Mouse (Mus musculus) naive thymus-derived CD4-positive, alpha-beta T cell, adult 2 months (primary cell): Measurements from ENCODE around the gene Olfr605.
"Not testable (repeated sequence)": the region's sequence is repeated elsewhere in the genome, so short reads cannot be mapped to it uniquely, and the experiment has no call there.

Experiments
- DNase-seq: peaks from one replicate; pipeline ENCODE4 v3.0.0-alpha.2; 2011; ENCODE audit warnings: low read depth

Gene Olfr605

GRCm38 (mm10) chr7:103445339-103445738, at the start of gene Olfr605:
Gene Olfr605 (minus strand): TSS chr7:103445439.
- DNase-seq = no peak

- not testable (repeated sequence) for DNase-seq
Measured at GRCm38 (mm10) chr7:103477106-103477505, 31.9 kb upstream of the Olfr605 start.

DNA sequence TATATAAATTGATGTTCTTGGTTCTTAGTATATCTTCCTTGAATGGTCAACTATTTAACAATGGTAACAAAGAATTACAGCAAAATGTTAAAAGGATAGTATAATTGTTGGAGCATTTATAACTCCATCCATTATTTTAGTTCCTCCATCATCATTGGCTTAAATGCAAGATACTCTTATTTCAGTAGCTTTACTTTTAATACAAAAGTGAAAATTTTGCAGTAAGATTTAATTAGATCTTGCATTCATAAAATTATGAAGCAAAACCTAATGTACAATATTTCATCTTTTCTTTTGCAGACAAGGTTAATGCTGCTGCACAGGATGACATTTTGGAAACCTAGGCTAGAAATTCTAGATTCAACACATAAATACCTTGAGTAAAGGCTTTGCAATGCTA, 24.3 kb upstream of the Olfr605 start, which contains the start of gene Olfr608:
Olfr608 (plus strand) TSS at position 301 of the 400 bp plus-strand sequence.
- no peak for DNase-seq

DNA sequence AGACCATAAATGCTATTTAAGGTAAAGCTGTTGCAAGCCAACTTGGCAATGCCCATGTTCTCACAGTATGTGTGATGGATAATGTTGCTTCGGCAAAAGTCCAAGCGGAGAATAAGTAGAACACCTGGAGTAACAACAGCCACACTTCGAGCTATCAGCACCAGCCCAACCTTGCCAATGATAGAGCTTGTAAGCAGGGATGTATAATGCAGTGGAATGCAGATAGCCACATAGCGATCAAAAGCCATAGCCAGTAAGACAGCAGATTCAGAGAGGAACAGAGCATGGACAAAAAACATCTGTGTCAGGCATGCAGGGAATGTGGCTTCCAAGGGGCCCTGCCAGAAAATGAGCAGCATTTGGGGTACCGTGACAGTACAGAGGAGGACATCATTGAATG, 15.4 kb upstream of the Olfr605 start:
- no peak for DNase-seq

DNA sequence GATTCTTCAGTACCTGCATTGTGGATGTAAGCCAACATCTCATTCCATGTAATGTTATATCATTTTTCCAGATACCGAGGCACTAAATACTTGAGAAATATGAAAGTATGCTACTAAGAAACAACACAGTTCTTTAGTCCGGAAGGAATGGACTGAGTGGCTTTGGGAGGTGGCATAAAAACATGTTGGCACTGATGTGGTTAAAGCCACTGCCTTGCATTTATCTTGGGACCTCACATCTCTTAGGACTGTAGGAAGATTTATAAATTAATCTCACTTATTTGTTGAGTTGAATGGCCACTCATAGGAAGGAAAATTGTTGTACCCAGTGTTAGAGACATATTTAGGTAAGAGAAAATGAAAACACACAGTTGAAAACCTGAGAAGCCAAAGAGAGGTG, 3.5 kb upstream of the Olfr605 start, which contains the start of gene Olfr606:
Olfr606 (plus strand) TSS at position 301 of the 400 bp plus-strand sequence.
- no peak for DNase-seq

GRCm38 (mm10) chr7:103414772-103415171, 30.5 kb downstream of the Olfr605 start, which contains the start of gene Usp17lc:
Gene Usp17lc (plus strand): TSS chr7:103415072.
- not testable (repeated sequence) for DNase-seq

DNA sequence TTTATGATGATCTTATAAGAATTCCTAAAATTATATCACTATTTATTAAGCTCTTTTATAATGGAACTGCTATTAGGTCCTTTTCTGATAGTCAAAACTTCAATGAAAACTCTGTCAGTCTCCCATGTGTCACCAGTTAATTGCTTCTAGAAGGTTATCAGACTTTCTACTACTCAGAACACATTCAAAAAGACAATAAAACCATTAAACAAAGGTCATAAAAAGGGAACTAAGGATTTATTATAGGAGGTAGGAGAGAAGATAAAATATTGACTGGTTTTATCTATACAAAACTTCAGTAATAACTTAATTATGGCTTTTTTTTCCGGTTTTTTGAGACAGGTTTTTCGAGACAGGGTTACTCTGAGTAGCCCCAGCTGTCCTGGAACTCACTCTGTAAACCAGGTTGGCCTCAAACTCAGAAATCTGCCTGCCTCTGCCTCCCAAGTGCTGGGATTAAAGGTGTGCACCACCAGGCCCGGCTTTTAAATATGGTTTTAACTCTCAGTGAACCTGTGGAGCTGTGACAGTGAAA, 38.7 kb downstream of the Olfr605 start:
- DNase-seq = not testable (repeated sequence)

GRCm38 (mm10) chr7:103398981-103399380, 46.3 kb downstream of the Olfr605 start:
- DNase-seq = no peak

DNA sequence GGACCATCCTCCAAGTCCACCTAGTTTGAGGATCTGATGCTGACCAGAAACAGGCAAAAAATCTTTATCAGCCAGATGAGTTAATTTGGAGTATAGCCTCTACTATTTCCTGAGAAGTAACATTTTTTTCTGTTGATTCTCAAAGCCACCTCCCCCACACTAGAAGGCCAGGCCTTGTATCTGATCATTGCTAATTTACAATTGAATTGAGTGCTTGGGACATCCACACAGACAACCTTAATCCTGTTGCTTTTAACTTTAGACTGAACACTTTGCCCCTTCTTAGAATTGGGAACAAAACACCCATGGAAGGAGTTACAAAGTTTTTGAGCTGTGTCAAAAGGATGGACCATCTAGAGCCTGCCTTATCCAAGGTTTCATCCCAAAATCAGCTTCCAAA, 47.5 kb downstream of the Olfr605 start:
- DNase-seq = no peak
